Mouse (Mus musculus) ES-Bruce4 (cell line): Measurements from ENCODE around the gene Gm10203. TPM values are rescaled to one million over a fixed set of nuclear protein-coding genes. Genes with fewer than 3 reads are reported as not detected.

ENCODE experiments used
- H3K27ac ChIP-seq: 2 replicates; pipeline ENCODE4 v1.5.1; 2012; ENCODE audit warnings: low read length, inconsistent platforms; ENCODE audit not compliant: insufficient read depth
- H3K27me3 ChIP-seq: 2 replicates; pipeline ENCODE4 v1.6.1; 2012; ENCODE audit warnings: mild to moderate bottlenecking, low read length, inconsistent platforms; ENCODE audit not compliant: control insufficient read depth, poor library complexity, insufficient read depth, severe bottlenecking
- H3K36me3 ChIP-seq: 2 replicates; pipeline ENCODE4 v1.6.1; 2012; ENCODE audit warnings: inconsistent platforms, mild to moderate bottlenecking, low read length, moderate library complexity; ENCODE audit not compliant: control insufficient read depth, poor library complexity, insufficient read depth, severe bottlenecking
- H3K4me1 ChIP-seq: one replicate; pipeline ENCODE4 v1.8.1; 2011; ENCODE audit warnings: low read length; ENCODE audit not compliant: control insufficient read depth, insufficient read depth
- H3K4me3 ChIP-seq: 2 replicates; pipeline ENCODE4 v1.5.1; 2011; ENCODE audit warnings: low read depth, mild to moderate bottlenecking, low read length
- H3K9ac ChIP-seq: 2 replicates; pipeline ENCODE4 v1.6.1; 2012; ENCODE audit warnings: low read depth, mild to moderate bottlenecking, inconsistent platforms; ENCODE audit not compliant: poor library complexity, severe bottlenecking
- H3K9me3 ChIP-seq: replicated peaks from 2 replicates; pipeline ENCODE4 v1.6.1; 2012; ENCODE audit warnings: mild to moderate bottlenecking, low read length, inconsistent platforms; ENCODE audit not compliant: control insufficient read depth, poor library complexity, insufficient read depth, severe bottlenecking
- CTCF ChIP-seq: IDR thresholded peaks from one replicate; pipeline ENCODE4 v1.8.1; 2011; ENCODE audit warnings: low read depth, low read length
- EP300 ChIP-seq: IDR thresholded peaks from 2 replicates; pipeline ENCODE4 v1.6.1; 2011; ENCODE audit warnings: low read depth, low read length; ENCODE audit not compliant: insufficient read depth
- POLR2A ChIP-seq: IDR thresholded peaks from one replicate; pipeline ENCODE4 v1.8.1; 2011; ENCODE audit warnings: low read length; ENCODE audit not compliant: insufficient read depth
- polyA plus RNA-seq: library from polyadenylated mRNA; stranded (reverse); fragments of >200 nt; gene quantifications from 2 replicates; pipeline ENCODE4 v1.2.4, GENCODE M21; 2011; ENCODE audit warnings: low read depth; ENCODE audit not compliant: missing spikeins, insufficient read depth, insufficient read length

Gene Gm10203
- polyA plus RNA-seq, 1 experiment, result not detected

- Histone ChIP-seq H3K4me3 (no peak overlapping the region), H3K36me3 (no peaks in the 10 kb centered on the region)
- TF ChIP-seq CTCF (no peak), EP300 (no peak), POLR2A (no peak)
These were observed 31.0 kb upstream of the Gm10203 start for GRCm38 (mm10) chr6:149098993-149099392.

GRCm38 (mm10) chr6:149100174-149101075 lies 29.5 kb upstream of the Gm10203 start:
- TF ChIP-seq POLR2A, result no peak
- no peak for TF ChIP-seq CTCF
- no peak for TF ChIP-seq EP300
- Histone ChIP-seq H3K27me3 (no peaks in the 10 kb centered on the region), H3K4me1 (no peaks in the 10 kb centered on the region), H3K36me3 (no peaks in the 10 kb centered on the region), H3K4me3 (peak overlapping the region; percentile 68), H3K27ac (no peak overlapping the region), H3K9ac (peak overlapping the region; percentile 87), H3K9me3 (no peaks in the 10 kb centered on the region)

More at GRCm38 (mm10) chr6:149098993-149099392, 31.0 kb upstream of the Gm10203 start:
- no peak overlapping the region for H3K9ac ChIP-seq
- H3K4me1 ChIP-seq, result no peaks in the 10 kb centered on the region
- H3K27me3 ChIP-seq, result no peaks in the 10 kb centered on the region
- no peaks in the 10 kb centered on the region for H3K9me3 ChIP-seq
- no peak overlapping the region for H3K27ac ChIP-seq

GRCm38 (mm10) chr6:149101076-149101942 lies 28.7 kb upstream of the Gm10203 start, which contains the start of gene Dennd5b:
Gene Dennd5b, minus strand, starts transcription at chr6:149101680.
- H3K36me3 ChIP-seq, result no peaks in the 10 kb centered on the region
- no peak within 1 kb of the TSS for H3K27ac ChIP-seq
- peak within 1 kb of the TSS; percentile 87 for H3K9ac ChIP-seq
- peak within 1 kb of the TSS; percentile 68 for H3K4me3 ChIP-seq
- H3K27me3 ChIP-seq, result no peaks in the 10 kb centered on the region
- no peaks in the 10 kb centered on the region for H3K9me3 ChIP-seq
- no peaks in the 10 kb centered on the region for H3K4me1 ChIP-seq
- TF ChIP-seq POLR2A (no peak), CTCF (no peak), EP300 (no peak)

- Histone ChIP-seq H3K9me3 (no peaks in the 10 kb centered on the region), H3K36me3 (no peaks in the 10 kb centered on the region), H3K4me3 (peak overlapping the region; percentile 68), H3K9ac (peak overlapping the region; percentile 87), H3K27ac (no peak overlapping the region), H3K4me1 (no peaks in the 10 kb centered on the region), H3K27me3 (no peaks in the 10 kb centered on the region)
- TF ChIP-seq CTCF (no peak), EP300 (no peak), POLR2A (no peak)
These were observed 28.1 kb upstream of the Gm10203 start for GRCm38 (mm10) chr6:149101943-149102243.

- no peak overlapping the region for H3K9ac ChIP-seq
- no peak overlapping the region for H3K4me3 ChIP-seq
These were observed 26.5 kb upstream of the Gm10203 start for GRCm38 (mm10) chr6:149103451-149103850.

More at GRCm38 (mm10) chr6:149103451-149103850, 26.5 kb upstream of the Gm10203 start:
- H3K36me3 ChIP-seq, result no peaks in the 10 kb centered on the region
- no peaks in the 10 kb centered on the region for H3K27me3 ChIP-seq
- H3K4me1 ChIP-seq, result no peaks in the 10 kb centered on the region
- H3K9me3 ChIP-seq, result no peaks in the 10 kb centered on the region
- TF ChIP-seq POLR2A, result no peak
- TF ChIP-seq EP300, result no peak
- no peak for TF ChIP-seq CTCF
- no peak overlapping the region for H3K27ac ChIP-seq
